Mouse (Mus musculus) retina, embryonic 14.5 days (tissue): Measurements from ENCODE around the gene Ccr6.

ENCODE experiments used
- DNase-seq: peaks from one replicate; pipeline ENCODE4 v3.0.0-alpha.2; 2015; ENCODE audit warnings: low spot score

Gene Ccr6

DNA sequence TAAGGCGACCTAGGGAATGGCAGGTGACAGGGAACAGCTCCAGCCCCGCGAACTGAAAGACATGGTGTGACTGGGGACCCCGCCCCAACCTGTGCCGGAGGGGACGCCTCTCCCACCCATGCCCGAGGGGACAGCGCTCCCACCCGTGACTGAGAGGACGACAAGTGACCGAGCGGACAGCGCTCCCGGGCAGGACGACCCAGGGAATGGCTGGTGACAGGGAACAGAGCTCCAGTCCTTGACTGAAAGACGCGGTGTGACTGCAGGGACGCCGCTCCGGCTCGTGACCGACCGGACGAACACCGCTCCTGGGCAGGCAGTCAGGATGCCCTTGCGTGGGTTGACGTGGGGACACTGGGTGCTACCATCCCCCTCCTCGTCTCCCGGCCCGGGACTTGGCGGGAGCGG, 48.4 kb downstream of the Ccr6 start:
- DNase-seq: peak; percentile 47

DNA sequence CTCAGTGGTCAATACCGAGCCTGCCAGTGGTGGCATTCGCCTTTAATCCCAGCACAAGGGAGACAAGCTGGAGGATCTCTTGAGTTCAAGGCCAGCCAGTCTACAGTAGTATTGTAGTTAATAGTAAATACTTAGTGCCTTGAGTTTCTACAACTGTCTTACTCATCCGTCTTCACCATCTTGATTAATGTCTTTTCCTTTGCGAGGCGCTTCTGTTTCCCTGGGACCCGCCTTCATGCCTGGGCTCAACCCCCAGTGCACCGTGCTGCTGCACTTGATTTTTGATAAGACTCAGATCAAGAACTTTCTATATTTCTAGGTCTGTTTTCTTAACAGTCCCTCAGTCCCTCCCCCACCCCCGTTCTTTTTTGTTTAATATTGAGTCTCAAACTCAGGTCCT, 49.2 kb downstream of the Ccr6 start:
- no peak for DNase-seq

DNA sequence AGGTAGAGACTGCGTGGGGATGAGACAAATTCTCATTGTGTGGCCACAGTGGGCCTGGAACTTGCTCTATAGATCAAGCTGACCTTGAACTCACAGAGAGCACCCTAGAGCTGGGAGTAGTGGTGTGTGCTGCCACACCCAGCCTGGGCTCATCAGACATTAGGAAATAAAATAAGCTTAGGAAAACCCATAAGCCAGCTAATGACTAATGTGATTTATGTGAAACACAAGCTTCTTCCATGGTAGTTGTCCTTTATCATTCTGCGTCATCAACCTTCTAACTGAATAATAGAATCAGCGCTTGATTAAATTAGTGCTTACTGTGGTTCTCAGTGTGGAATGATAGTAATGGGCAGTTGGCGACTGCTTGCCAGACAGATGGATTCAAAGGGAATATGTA, 51.1 kb downstream of the Ccr6 start:
- DNase-seq: no peak

DNA sequence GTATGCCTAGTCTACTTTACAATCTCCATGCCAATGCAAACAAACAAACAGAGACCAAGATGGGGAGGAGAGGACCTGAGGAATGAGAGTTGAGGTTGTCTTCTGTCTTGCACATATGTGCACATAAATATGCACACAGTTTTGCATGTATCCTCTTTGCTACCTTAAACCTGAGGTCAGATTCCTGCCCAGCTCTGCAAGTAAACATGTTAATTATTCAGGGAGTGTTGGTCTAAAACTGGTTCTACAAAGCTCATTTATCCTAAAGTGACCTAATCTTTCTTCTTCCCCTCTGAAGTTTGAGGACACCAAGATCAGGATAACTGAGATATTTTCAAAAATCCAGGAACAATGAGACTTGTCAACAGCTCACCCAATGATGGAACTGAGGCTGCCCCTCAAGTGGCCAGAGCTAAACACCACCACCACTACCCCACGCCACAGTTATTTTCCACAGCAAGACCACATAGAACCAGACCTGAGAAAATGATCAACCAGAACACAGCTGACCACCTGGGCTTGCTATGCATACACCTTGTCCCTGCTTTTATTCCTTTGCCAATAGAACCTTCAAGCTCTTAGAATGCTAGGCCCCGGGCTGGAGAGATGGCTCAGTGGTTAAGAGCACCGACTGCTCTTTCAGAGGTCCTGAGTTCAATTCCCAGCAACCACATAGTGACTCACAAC, 54.3 kb downstream of the Ccr6 start:
- no peak for DNase-seq

- DNase-seq: no peak
These were observed 54.9 kb downstream of the Ccr6 start for GRCm38 (mm10) chr17:8290736-8291135.

- no peak for DNase-seq
These were observed 60.0 kb downstream of the Ccr6 start for GRCm38 (mm10) chr17:8295825-8296224.

DNA sequence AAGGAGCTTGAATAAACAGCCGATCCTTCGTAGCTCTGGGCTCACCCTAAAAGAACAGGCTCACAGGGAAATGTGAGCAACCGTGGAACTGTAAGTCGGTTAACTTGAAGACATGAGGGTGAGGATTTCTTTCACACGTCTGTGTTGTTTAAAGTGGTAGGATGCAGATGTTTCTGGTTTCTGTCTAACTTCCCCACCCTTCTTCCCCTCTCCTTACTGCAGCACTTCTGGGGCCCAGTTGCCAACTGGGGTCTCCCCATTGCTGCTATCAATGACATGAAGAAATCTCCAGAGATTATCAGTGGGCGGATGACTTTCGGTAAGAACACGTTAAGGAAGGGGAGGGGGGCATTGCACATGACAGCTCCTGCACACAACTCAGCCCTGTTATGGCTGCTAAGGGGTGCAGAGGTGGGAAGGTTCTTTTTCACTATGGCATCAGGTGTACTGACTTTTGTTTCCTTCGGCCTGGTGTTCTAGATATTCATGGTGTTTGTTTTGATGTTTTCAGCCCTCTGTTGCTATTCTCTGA, 60.5 kb downstream of the Ccr6 start:
- no peak for DNase-seq

- no peak for DNase-seq
These were observed 61.9 kb downstream of the Ccr6 start for GRCm38 (mm10) chr17:8297746-8298145.

DNA sequence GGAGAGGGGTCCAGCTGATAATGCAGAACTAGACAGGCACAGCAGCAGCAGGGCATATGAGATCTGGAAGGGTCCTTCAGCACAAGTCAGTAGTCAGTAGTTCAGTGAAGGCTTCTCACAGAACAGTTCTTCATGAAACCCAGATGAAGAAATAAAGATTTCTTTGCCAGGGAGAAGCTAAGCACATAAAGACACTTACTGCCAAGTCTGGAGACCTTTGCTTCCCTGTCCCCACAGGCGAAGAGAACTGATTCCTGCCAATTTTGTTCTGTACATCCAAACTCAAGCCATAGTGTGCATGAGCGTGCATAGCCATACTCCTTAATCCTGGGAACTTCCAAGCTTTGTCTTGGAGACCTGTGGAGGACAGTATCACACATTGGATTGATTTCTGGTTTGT, 62.4 kb downstream of the Ccr6 start:
- DNase-seq: no peak

DNA sequence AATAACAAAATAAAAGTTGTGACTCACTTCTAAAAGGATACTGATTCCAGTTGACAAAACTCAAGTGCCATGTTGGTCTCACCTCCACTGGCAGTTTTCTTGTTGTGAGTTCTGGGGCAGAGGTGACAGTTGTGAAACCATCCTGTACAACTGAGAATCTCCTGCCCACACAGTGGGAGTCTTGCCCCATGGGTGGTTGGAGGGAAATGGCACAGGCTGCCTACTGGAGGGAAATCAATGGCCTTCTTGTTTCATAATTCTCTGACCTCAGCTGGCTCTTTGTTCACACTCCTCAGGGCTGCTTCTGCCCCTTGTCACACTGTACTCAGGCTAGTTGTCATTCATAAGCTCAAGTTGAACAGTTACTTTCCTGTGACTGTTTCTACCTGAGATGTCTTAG, 63.7 kb downstream of the Ccr6 start:
- no peak for DNase-seq

GRCm38 (mm10) chr17:8301515-8301914, 65.7 kb downstream of the Ccr6 start:
- DNase-seq: no peak

- no peak for DNase-seq
These were observed 67.1 kb downstream of the Ccr6 start for GRCm38 (mm10) chr17:8302772-8303438.

DNA sequence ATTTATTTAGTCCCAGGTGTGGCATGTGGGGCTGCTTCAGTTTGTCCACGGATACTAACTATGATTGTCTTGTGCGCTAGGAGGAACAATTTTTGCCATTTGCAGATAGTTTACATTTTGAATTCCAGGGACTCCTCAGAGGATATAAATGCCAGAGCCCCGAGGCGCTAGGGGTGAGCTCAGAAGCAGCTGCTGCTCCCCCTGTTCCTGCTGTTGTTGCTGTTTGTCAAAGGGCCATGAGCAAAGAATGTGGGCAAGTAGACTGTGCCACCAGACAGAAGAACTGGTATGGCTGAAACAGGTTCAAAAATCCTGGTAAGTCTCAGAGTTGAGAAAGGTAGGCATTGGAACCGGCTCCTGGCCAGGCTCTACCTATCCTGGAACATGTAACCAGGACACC, 67.8 kb downstream of the Ccr6 start:
- DNase-seq: no peak

- no peak for DNase-seq
These were observed 70.0 kb downstream of the Ccr6 start for GRCm38 (mm10) chr17:8305801-8306200.
